Mouse (Mus musculus) liver, postnatal 0 days (tissue): ENCODE measurements around the gene Inip.

ENCODE experiments used
- CTCF ChIP-seq: sonication (generic); IDR thresholded peaks from 2 replicates; pipeline ENCODE4 v1.5.1; 2016; ENCODE audit warnings: antibody characterized with exemption, low read depth
- EP300 ChIP-seq: IDR thresholded peaks from 2 replicates; pipeline ENCODE4 v1.6.1; 2016; ENCODE audit warnings: antibody characterized with exemption, low read depth, mild to moderate bottlenecking

GRCm38 (mm10) chr4:59816477-59816876 lies 15.1 kb upstream of the Inip start:
- no peak for TF ChIP-seq EP300
- no peak for TF ChIP-seq CTCF
